8 mouse cellular contexts compared by ENCODE assay signal in the genomic region with DNA sequence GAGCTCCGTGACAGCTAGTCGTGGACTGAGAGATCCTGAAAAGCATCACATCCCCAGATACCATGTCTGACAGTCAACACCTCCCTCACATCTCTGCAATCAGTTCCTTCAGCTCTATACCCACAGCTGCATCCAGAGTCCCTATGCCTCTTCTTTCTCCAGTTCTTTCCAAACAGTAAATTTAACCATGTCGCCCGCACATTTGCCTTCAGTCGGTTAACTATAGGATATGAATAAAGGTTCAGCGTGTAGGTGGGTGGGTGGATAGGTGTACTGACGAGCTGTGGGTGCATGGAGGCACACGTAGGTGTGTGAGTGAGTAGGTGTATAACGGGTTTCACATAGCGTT. TPM values are rescaled to one million over a fixed set of nuclear protein-coding genes. Genes with fewer than 3 reads are reported as not detected.
DNase-seq lines count a peak whose midpoint lies in the region; ATAC-seq and TF ChIP-seq lines count a peak whose summit lies in the region.

No protein-coding gene starts in this region.

- ATAC-seq in forebrain, embryonic 14.5 days, result peak; percentile 2; the same call in 1 of the 2 replicates
- ATAC-seq in liver, embryonic 14.5 days (ENCODE audit: insufficient read depth), result no peak

- peak overlapping the region; percentile 98 for H3K4me3 ChIP-seq in gastrocnemius, adult 2 months
- peak overlapping the region; percentile 64; the same call in 1 of the 2 replicates for H3K4me3 ChIP-seq in forebrain, embryonic 14.5 days (ENCODE audit: low read depth, low read length)
- no peak overlapping the region for H3K4me3 ChIP-seq in liver, embryonic 14.5 days (ENCODE audit: insufficient read depth in 1 of 2, low read depth in 2 of 2, low read length in 2 of 2)

- 84% methylated on average over 10 of the region's 10 CpGs for WGBS in forebrain, embryonic 14.5 days
- WGBS in liver, embryonic 14.5 days (ENCODE audit: insufficient replicate concordance), result 70% methylated on average over 10 of the region's 10 CpGs

- intact Hi-C loops in gastrocnemius, adult 2 months (cut with DNase I), result no loop called here

- no peaks in the 10 kb centered on the region; the same call in 1 of the 2 replicates for H3K27me3 ChIP-seq in forebrain, embryonic 14.5 days (replicated peaks; ENCODE audit: control insufficient read depth, insufficient read depth, low read length)
- no peaks in the 10 kb centered on the region for H3K27me3 ChIP-seq in liver, embryonic 14.5 days (ENCODE audit: control insufficient read depth, insufficient read depth, low read length)

- H3K4me2 ChIP-seq in forebrain, embryonic 14.5 days (ENCODE audit: low read length), result peak overlapping the region; percentile 96
- H3K4me2 ChIP-seq in liver, embryonic 14.5 days (ENCODE audit: low read depth), result peak overlapping the region; percentile 77

- H3K27ac ChIP-seq in gastrocnemius, adult 2 months, result peak overlapping the region; percentile 95
- peak overlapping the region; percentile 76 for H3K27ac ChIP-seq in forebrain, embryonic 14.5 days (ENCODE audit: low read depth, low read length)
- no peak overlapping the region for H3K27ac ChIP-seq in liver, embryonic 14.5 days

- H3K36me3 ChIP-seq in forebrain, embryonic 14.5 days (ENCODE audit: control insufficient read depth, insufficient read depth, low read length), result no peaks in the 10 kb centered on the region
- H3K36me3 ChIP-seq in liver, embryonic 14.5 days (replicated peaks; ENCODE audit: control insufficient read depth, insufficient read depth, low read depth), result no peaks in the 10 kb centered on the region

- DNase-seq in gastrocnemius, adult 2 months, result no peak
- DNase-seq in gastrocnemius, adult 18-20 months (ENCODE audit: low spot score), result no peak
- DNase-seq in A20 (ENCODE audit: low read depth, low spot score), result peak; percentile 55
- DNase-seq in forebrain, embryonic 14.5 days (ENCODE audit: low spot score), result no peak
- DNase-seq in liver, embryonic 14.5 days (ENCODE audit: low read depth in 3 of 3, low spot score in 3 of 3), result no peak
- no peak for DNase-seq in thymus, adult 18-20 months
- DNase-seq in right cerebral cortex, postnatal 14 days, result no peak
- DNase-seq in embryo, embryonic 9.5 days (ENCODE audit: extremely low spot score), result no peak

- TF ChIP-seq CTCF in gastrocnemius, adult 2 months (IDR thresholded peaks at IDR 0.05), result no peak
- TF ChIP-seq CTCF in liver, embryonic 14.5 days (IDR thresholded peaks at IDR 0.05; ENCODE audit: low read depth), result no peak

- peak overlapping the region; percentile 94 for H3K9ac ChIP-seq in forebrain, embryonic 14.5 days (ENCODE audit: low read length)
- H3K9ac ChIP-seq in liver, embryonic 14.5 days (replicated peaks), result no peak overlapping the region; the same call in 1 of the 2 replicates

- H3K9me3 ChIP-seq in forebrain, embryonic 14.5 days (replicated peaks; ENCODE audit: control insufficient read depth, low read length), result no peaks in the 10 kb centered on the region
- no peaks in the 10 kb centered on the region for H3K9me3 ChIP-seq in liver, embryonic 14.5 days (ENCODE audit: control insufficient read depth, low read length)

- TF ChIP-seq EP300 in liver, embryonic 14.5 days (IDR thresholded peaks at IDR 0.05; ENCODE audit: low read depth), result no peak

- H3K4me1 ChIP-seq in forebrain, embryonic 14.5 days (ENCODE audit: control insufficient read depth, insufficient read depth, low read length), result peaks cover 9% of the 10 kb centered on the region
- H3K4me1 ChIP-seq in liver, embryonic 14.5 days (replicated peaks; ENCODE audit: control insufficient read depth in 2 of 2, insufficient read depth in 2 of 2, low read length in 1 of 2), result peaks cover 0 to 14% of the 10 kb centered on the region in 2 experiments; a peak in 2 of 4 replicates

RNA-seq across cellular contexts. Expression of gene Zbtb42, which starts 15.5 kb away (rescaled TPM):
- under 1 TPM; 0.64 to 0.81 TPM for total RNA-seq in gastrocnemius, adult 2 months (2021)
- total RNA-seq in gastrocnemius, adult 18-20 months (2021), result under 1 TPM; 0.59 to 0.90 TPM
- 1.0 and 1.8 TPM in 2 replicates for polyA plus RNA-seq in forebrain, embryonic 14.5 days (2014; fragmentation: Nextera tagmentation; extraction: Ambion mirVana)
- polyA plus RNA-seq in liver, embryonic 14.5 days (2012; rRNA removed), result 0.69 and 0.74 TPM in 2 replicates
- 0.64 and 1.1 TPM in 2 replicates for polyA plus RNA-seq in liver, embryonic 14.5 days (2014; fragmentation: Nextera tagmentation; extraction: Ambion mirVana)

RNA-seq across cellular contexts. Expression of gene Akt1, which starts 19.4 kb away (rescaled TPM):
- total RNA-seq in gastrocnemius, adult 2 months (2021), result 10 to 100 TPM; 50.9 to 59.3 TPM
- total RNA-seq in gastrocnemius, adult 18-20 months (2021), result 10 to 100 TPM; 44.7 to 49.5 TPM
- polyA plus RNA-seq in forebrain, embryonic 14.5 days (2014; fragmentation: Nextera tagmentation; extraction: Ambion mirVana), result 61.7 and 65.4 TPM in 2 replicates
- polyA plus RNA-seq in liver, embryonic 14.5 days (2012; rRNA removed), result 33.6 and 41.2 TPM in 2 replicates
- 9.9 and 17.2 TPM in 2 replicates for polyA plus RNA-seq in liver, embryonic 14.5 days (2014; fragmentation: Nextera tagmentation; extraction: Ambion mirVana)

RNA-seq across cellular contexts. Expression of gene Cep170b, which starts 26.2 kb away (rescaled TPM):
- total RNA-seq in gastrocnemius, adult 2 months (2021), result 10 to 100 TPM in 1 of 2 experiments, 1 to 10 TPM in 1; 9.8 to 13.6 TPM
- total RNA-seq in gastrocnemius, adult 18-20 months (2021), result 10 to 100 TPM in 1 of 2 experiments, 1 to 10 TPM in 1; 9.0 to 12.8 TPM
- polyA plus RNA-seq in forebrain, embryonic 14.5 days (2014; fragmentation: Nextera tagmentation; extraction: Ambion mirVana), result 10.3 and 15.7 TPM in 2 replicates
- 3.4 and 4.2 TPM in 2 replicates for polyA plus RNA-seq in liver, embryonic 14.5 days (2012; rRNA removed)
- polyA plus RNA-seq in liver, embryonic 14.5 days (2014; fragmentation: Nextera tagmentation; extraction: Ambion mirVana), result 1.9 and 2.6 TPM in 2 replicates

RNA-seq across cellular contexts. Expression of gene Siva1, which starts 49.6 kb away (rescaled TPM):
- total RNA-seq in gastrocnemius, adult 2 months (2021), result 10 to 100 TPM; 18.6 to 25.3 TPM
- total RNA-seq in gastrocnemius, adult 18-20 months (2021), result 10 to 100 TPM; 21.6 to 22.7 TPM
- polyA plus RNA-seq in forebrain, embryonic 14.5 days (2014; fragmentation: Nextera tagmentation; extraction: Ambion mirVana), result 94.1 and 155 TPM in 2 replicates
- polyA plus RNA-seq in liver, embryonic 14.5 days (2012; rRNA removed), result 64.0 and 70.6 TPM in 2 replicates
- polyA plus RNA-seq in liver, embryonic 14.5 days (2014; fragmentation: Nextera tagmentation; extraction: Ambion mirVana), result 157 and 165 TPM in 2 replicates

Comparison
In these comparisons a context has a peak if more than half of its experiments do, and no peak if none do; other contexts are left out.
1. H3K4me3 ChIP-seq: peak in gastrocnemius, adult 2 months (single experiment) and forebrain, embryonic 14.5 days (single experiment); none in liver, embryonic 14.5 days (0 of 2).